Mouse (Mus musculus) bone marrow, adult 2 months (tissue): ENCODE data around the gene Tenm4.

ENCODE experiments used
- CTCF ChIP-seq: fragments of 200-500 bp; IDR thresholded peaks from 2 replicates; pipeline ENCODE4 v1.5.1; 2011; ENCODE audit warnings: low read length, control low read depth; ENCODE audit not compliant: control insufficient read depth, insufficient read depth
- POLR2A ChIP-seq: fragments of 200-500 bp; IDR thresholded peaks from 2 replicates; pipeline ENCODE4 v1.6.1; 2011; ENCODE audit warnings: low read depth, mild to moderate bottlenecking, control low read depth, low read length, borderline replicate concordance; ENCODE audit not compliant: control insufficient read depth

- TF ChIP-seq POLR2A, result no peak
- no peak for TF ChIP-seq CTCF
Observed at GRCm38 (mm10) chr7:96655096-96655716, 484.2 kb downstream of the Tenm4 start.
